In genomic region chr7:99268951-99269945, GRCm38 (mm10) we compare ENCODE assay signal across 9 mouse cellular contexts. TPM values are rescaled to one million over a fixed set of nuclear protein-coding genes. Genes with fewer than 3 reads are reported as not detected.
DNase-seq lines count a peak whose midpoint lies in the region; ATAC-seq lines count a peak whose summit lies in the region.
"Had no signal": no experiment of that assay in that cellular context is flagged by ENCODE, and none has a peak within 500 bp of the region (broad histone marks: within the 10 kb centered on the region; RNA-seq: fewer than 3 reads in every experiment).

No protein-coding gene starts in this region.

- H3K27ac ChIP-seq in embryonic facial prominence, embryonic 13.5 days = no peak overlapping the region
- peak overlapping the region; percentile 99 for H3K27ac ChIP-seq in hindbrain, embryonic 12.5 days
- H3K27ac ChIP-seq in midbrain, embryonic 14.5 days (replicated peaks; ENCODE audit: low read depth, low read length) = peak overlapping the region; percentile 98; the same call in 1 of the 2 replicates
- H3K27ac ChIP-seq: liver, embryonic 15.5 days had no signal

- no peaks in the 10 kb centered on the region for H3K36me3 ChIP-seq in embryonic facial prominence, embryonic 13.5 days
- no peaks in the 10 kb centered on the region for H3K36me3 ChIP-seq in hindbrain, embryonic 12.5 days
- 0 out of 2 replicates have a peak, but pooled peaks cover 4% of the 10 kb centered on the region for H3K36me3 ChIP-seq in midbrain, embryonic 14.5 days (ENCODE audit: control insufficient read depth, insufficient read depth, low read length)
- H3K36me3 ChIP-seq: liver, embryonic 15.5 days had no signal

- peak overlapping the region; percentile 61; the same call in 1 of the 2 replicates for H3K9ac ChIP-seq in embryonic facial prominence, embryonic 13.5 days
- H3K9ac ChIP-seq in hindbrain, embryonic 12.5 days = peak overlapping the region; percentile 88
- H3K9ac ChIP-seq in midbrain, embryonic 14.5 days (replicated peaks; ENCODE audit: low read length) = peak overlapping the region; percentile 79
- H3K9ac ChIP-seq: liver, embryonic 15.5 days had no signal

- H3K4me1 ChIP-seq in embryonic facial prominence, embryonic 13.5 days = peaks cover 28% of the 10 kb centered on the region
- peaks cover 59% of the 10 kb centered on the region for H3K4me1 ChIP-seq in hindbrain, embryonic 12.5 days
- H3K4me1 ChIP-seq in midbrain, embryonic 14.5 days (ENCODE audit: control insufficient read depth, insufficient read depth, low read length) = peaks cover 49% of the 10 kb centered on the region

- peak; percentile 29 for DNase-seq in gastrocnemius, postnatal 10 days
- DNase-seq in gastrocnemius, adult 18-20 months (ENCODE audit: low spot score) = no peak
- DNase-seq in ES-CJ7 (ENCODE audit: low read depth, low spot score) = peak; percentile 82
- DNase-seq in midbrain, embryonic 14.5 days = peak; percentile 59
- no peak for DNase-seq in spleen, postnatal 36 days (ENCODE audit: low spot score in 2 of 2)
- DNase-seq in layer of hippocampus, adult 9-11 months = no peak

- H3K27me3 ChIP-seq in embryonic facial prominence, embryonic 13.5 days = peaks cover 81% of the 10 kb centered on the region
- peaks cover 11% of the 10 kb centered on the region; the same call in 1 of the 2 replicates for H3K27me3 ChIP-seq in hindbrain, embryonic 12.5 days
- H3K27me3 ChIP-seq in midbrain, embryonic 14.5 days (ENCODE audit: control insufficient read depth, insufficient read depth, low read length) = no peaks in the 10 kb centered on the region

- H3K4me3 ChIP-seq in embryonic facial prominence, embryonic 13.5 days = peak overlapping the region; percentile 52
- peak overlapping the region; percentile 82 for H3K4me3 ChIP-seq in hindbrain, embryonic 12.5 days
- H3K4me3 ChIP-seq in midbrain, embryonic 14.5 days (replicated peaks; ENCODE audit: low read depth, low read length) = peak overlapping the region; percentile 84

- ATAC-seq in embryonic facial prominence, embryonic 13.5 days (ENCODE audit: insufficient number of reproducible peaks, insufficient read depth, low FRiP score, low TSS enrichment, low read depth) = no peak
- ATAC-seq in hindbrain, embryonic 12.5 days (ENCODE audit: low FRiP score) = peak; percentile 7; the same call in 1 of the 2 replicates
- peak; percentile 22 for ATAC-seq in midbrain, embryonic 14.5 days (ENCODE audit: low FRiP score, low TSS enrichment)

- peak overlapping the region; percentile 86 for H3K4me2 ChIP-seq in embryonic facial prominence, embryonic 13.5 days
- peak overlapping the region; percentile 83 for H3K4me2 ChIP-seq in hindbrain, embryonic 12.5 days (replicated peaks)
- H3K4me2 ChIP-seq in midbrain, embryonic 14.5 days (ENCODE audit: low read length) = peak overlapping the region; percentile 97

- WGBS in embryonic facial prominence, embryonic 13.5 days = 5% methylated on average over 42 of the region's 42 CpGs
- 6% methylated on average over 42 of the region's 42 CpGs for WGBS in hindbrain, embryonic 12.5 days
- 6% methylated on average over 42 of the region's 42 CpGs for WGBS in midbrain, embryonic 14.5 days

- H3K9me3 ChIP-seq in embryonic facial prominence, embryonic 13.5 days = no peaks in the 10 kb centered on the region
- H3K9me3 ChIP-seq in hindbrain, embryonic 12.5 days (replicated peaks) = no peaks in the 10 kb centered on the region
- H3K9me3 ChIP-seq in midbrain, embryonic 14.5 days (ENCODE audit: control insufficient read depth, low read length) = no peaks in the 10 kb centered on the region
- H3K9me3 ChIP-seq: liver, embryonic 15.5 days had no signal

RNA-seq across cellular contexts. Expression of gene Map6, which starts 2.0 kb away (rescaled TPM):
- 1 to 10 TPM; 5.6 to 7.0 TPM for total RNA-seq in gastrocnemius, postnatal 10 days (2021)
- 1 to 10 TPM; 4.7 to 5.7 TPM for total RNA-seq in gastrocnemius, adult 18-20 months (2021)
- 3.9 TPM in 2 replicates for polyA plus RNA-seq in embryonic facial prominence, embryonic 13.5 days (2015; fragmentation: Nextera tagmentation; extraction: Ambion mirVana)
- polyA plus RNA-seq in hindbrain, embryonic 12.5 days (2016; fragmentation: Nextera tagmentation; extraction: Ambion mirVana) = 103 and 105 TPM in 2 replicates
- polyA plus RNA-seq in midbrain, embryonic 14.5 days (2014; fragmentation: Nextera tagmentation; extraction: Ambion mirVana) = 94.4 and 102 TPM in 2 replicates

RNA-seq across cellular contexts. Expression of gene Mogat2, which starts 30.8 kb away (rescaled TPM):
- total RNA-seq in gastrocnemius, postnatal 10 days (2021) = under 1 TPM in 1 of 2 experiments, not detected in 1; 0.41 TPM
- total RNA-seq in gastrocnemius, adult 18-20 months (2021) = not detected
- polyA plus RNA-seq in embryonic facial prominence, embryonic 13.5 days (2015; fragmentation: Nextera tagmentation; extraction: Ambion mirVana) = 4.9 and 5.1 TPM in 2 replicates
- polyA plus RNA-seq in hindbrain, embryonic 12.5 days (2016; fragmentation: Nextera tagmentation; extraction: Ambion mirVana) = 5.3 and 6.3 TPM in 2 replicates
- polyA plus RNA-seq in midbrain, embryonic 14.5 days (2014; fragmentation: Nextera tagmentation; extraction: Ambion mirVana) = 1.4 and 2.1 TPM in 2 replicates

Comparison
In these comparisons a context has a peak if more than half of its experiments do, and no peak if none do; other contexts are left out.
1. DNase-seq: peak in gastrocnemius, postnatal 10 days (single experiment), ES-CJ7 (single experiment) and midbrain, embryonic 14.5 days (single experiment); none in gastrocnemius, adult 18-20 months (single experiment), spleen, postnatal 36 days (0 of 2) and layer of hippocampus, adult 9-11 months (single experiment).
2. RNA of gene Map6, which starts 2.0 kb away (polyA plus RNA-seq): 103 to 105 TPM in hindbrain, embryonic 12.5 days and 94.4 to 102 TPM in midbrain, embryonic 14.5 days; 3.9 TPM in embryonic facial prominence, embryonic 13.5 days; every median in the first group is over 10 times any median in the second.
3. Peak in every context shown above with its lines, with median percentiles within 50 percentile points of each other: H3K4me2 ChIP-seq, H3K4me3 ChIP-seq and H3K9ac ChIP-seq.